Mouse (Mus musculus) G1E (cell line): ENCODE results near the gene Wdr54.

Experiments used
- CTCF ChIP-seq: IDR thresholded peaks from 2 replicates; pipeline ENCODE4 v1.5.1; 2012; ENCODE audit warnings: low read depth, low read length, inconsistent platforms, mixed read lengths
- GATA1 ChIP-seq: IDR thresholded peaks from 2 replicates; pipeline ENCODE4 v1.6.1; 2012; ENCODE audit warnings: borderline replicate concordance, low read length, inconsistent platforms, mixed read lengths
- TAL1 ChIP-seq: conservative IDR thresholded peaks from 2 replicates; pipeline ENCODE4 v1.6.1; 2012; ENCODE audit warnings: low read depth, low read length, inconsistent platforms, mixed read lengths

DNA sequence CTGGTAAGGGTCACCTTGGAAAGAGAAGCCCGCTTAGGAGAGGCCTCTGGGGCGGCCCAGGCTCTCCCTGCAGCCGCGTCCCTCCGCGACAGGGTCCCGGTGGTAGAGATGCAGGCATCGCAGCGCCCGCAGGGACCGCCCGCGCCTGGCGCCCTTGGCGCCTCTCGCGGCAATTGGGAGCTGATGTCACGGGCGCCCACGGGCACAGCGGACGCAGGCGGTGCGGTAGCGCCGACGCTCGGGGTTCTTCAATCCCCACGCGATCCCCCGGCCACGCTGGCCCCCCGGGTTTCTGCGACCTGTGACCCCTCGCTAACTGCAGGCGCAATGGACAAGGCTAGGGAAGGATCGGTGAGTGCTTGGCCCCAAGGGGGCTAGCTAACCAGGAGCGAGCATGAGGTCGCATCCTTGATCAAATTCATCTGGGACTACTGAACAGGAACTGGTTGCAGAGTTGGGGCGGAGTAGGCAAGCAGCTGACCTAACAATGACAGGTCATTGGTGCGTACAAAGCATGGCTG, 13.9 kb downstream of the Wdr54 start:
- TF ChIP-seq CTCF, result no peak
- TF ChIP-seq TAL1, result no peak
- TF ChIP-seq GATA1, result no peak
